Mouse (Mus musculus) C2C12 (cell line): ENCODE measurements at regions not wholly inside any gene's neighbourhood (a gene's known extent, or its start where the extent isn't known, plus 50 kb on each side); places are given as distances from the start of the nearest gene placed in this dataset.

Experiments used
- H3K27me3 ChIP-seq: one replicate; pipeline ENCODE4 v1.6.1; 2011; ENCODE audit not compliant: control insufficient read depth, insufficient read depth, insufficient read length
- H3K36me3 ChIP-seq: one replicate; pipeline ENCODE4 v1.6.1; 2011; ENCODE audit not compliant: control insufficient read depth, insufficient read depth
- H3K4me3 ChIP-seq: one replicate; pipeline ENCODE4 v1.5.1; 2011; ENCODE audit warnings: mild to moderate bottlenecking, control low read depth; ENCODE audit not compliant: poor library complexity, insufficient read depth, severe bottlenecking
- H3K79me2 ChIP-seq: one replicate; pipeline ENCODE4 v1.6.1; 2011; ENCODE audit not compliant: control insufficient read depth, insufficient read depth
- H3K79me3 ChIP-seq: one replicate; pipeline ENCODE4 v1.6.1; 2011; ENCODE audit warnings: low read depth, control low read depth
- H3ac ChIP-seq: one replicate; pipeline ENCODE3; 2011; ENCODE audit warnings: low read depth; ENCODE audit not compliant: control insufficient read depth, insufficient read length
- CEBPB ChIP-seq: IDR thresholded peaks from one replicate; pipeline ENCODE4 v1.6.1; 2011; ENCODE audit warnings: low read depth, mild to moderate bottlenecking, control low read depth, moderate library complexity
- CTCF ChIP-seq: IDR thresholded peaks from one replicate; pipeline ENCODE4 v1.5.1; 2011; ENCODE audit not compliant: control insufficient read depth, insufficient read depth, insufficient read length
- FOSL1 ChIP-seq: IDR thresholded peaks from one replicate; pipeline ENCODE4 v1.8.0; 2011; ENCODE audit warnings: mild to moderate bottlenecking, low read length; ENCODE audit not compliant: poor library complexity, insufficient read depth, severe bottlenecking
- MAX ChIP-seq: IDR thresholded peaks from one replicate; pipeline ENCODE4 v1.6.1; 2011; ENCODE audit warnings: mild to moderate bottlenecking, control low read depth
- MYOD1 ChIP-seq: IDR thresholded peaks from one replicate; pipeline ENCODE4 v1.6.1; 2011; ENCODE audit warnings: low read depth; ENCODE audit not compliant: control insufficient read depth, insufficient read length
- MYOG ChIP-seq: IDR thresholded peaks from one replicate; pipeline ENCODE4 v1.6.1; 2011; ENCODE audit not compliant: control insufficient read depth, insufficient read length; ENCODE audit errors: extremely low read depth
- USF1 ChIP-seq: IDR thresholded peaks from one replicate; pipeline ENCODE4 v1.6.1; 2011; ENCODE audit warnings: low read depth, mild to moderate bottlenecking, control low read depth, moderate library complexity

- Histone ChIP-seq H3K36me3 (no peaks in the 10 kb centered on the region), H3K4me3 (no peak overlapping the region), H3K79me3 (no peaks in the 10 kb centered on the region), H3K27me3 (no peaks in the 10 kb centered on the region), H3K79me2 (no peaks in the 10 kb centered on the region), H3ac (no peak overlapping the region)
- no peak for TF ChIP-seq MYOG
- no peak for TF ChIP-seq CEBPB
- no peak for TF ChIP-seq USF1
- no peak for TF ChIP-seq MYOD1
- TF ChIP-seq FOSL1 = no peak
- TF ChIP-seq CTCF = no peak
- TF ChIP-seq MAX = no peak
These were observed 67.9 kb downstream of the Klf5 start for GRCm38 (mm10) chr14:99366281-99366987.

- TF ChIP-seq CTCF = no peak
- no peak for TF ChIP-seq USF1
- no peaks in the 10 kb centered on the region for H3K79me2 ChIP-seq
- H3K79me3 ChIP-seq = no peaks in the 10 kb centered on the region
These were observed 68.6 kb downstream of the Klf5 start for GRCm38 (mm10) chr14:99366996-99367555.

GRCm38 (mm10) chr14:99369366-99369765 lies 70.9 kb downstream of the Klf5 start:
- H3K4me3 ChIP-seq = no peak overlapping the region
- H3K27me3 ChIP-seq = no peaks in the 10 kb centered on the region
- no peaks in the 10 kb centered on the region for H3K79me2 ChIP-seq
- H3K79me3 ChIP-seq = no peaks in the 10 kb centered on the region
- TF ChIP-seq MYOD1 (no peak), MAX (no peak), USF1 (no peak), FOSL1 (no peak), CEBPB (no peak), MYOG (no peak)
- no peaks in the 10 kb centered on the region for H3K36me3 ChIP-seq
- no peak overlapping the region for H3ac ChIP-seq

More at GRCm38 (mm10) chr14:99366996-99367555, 68.6 kb downstream of the Klf5 start:
- no peaks in the 10 kb centered on the region for H3K36me3 ChIP-seq
- H3K4me3 ChIP-seq = no peak overlapping the region
- H3K27me3 ChIP-seq = no peaks in the 10 kb centered on the region
- no peak overlapping the region for H3ac ChIP-seq

GRCm38 (mm10) chr14:99373682-99374081 lies 75.2 kb downstream of the Klf5 start:
- Histone ChIP-seq H3ac (no peak overlapping the region), H3K79me2 (no peaks in the 10 kb centered on the region), H3K27me3 (no peaks in the 10 kb centered on the region), H3K36me3 (no peaks in the 10 kb centered on the region), H3K79me3 (no peaks in the 10 kb centered on the region), H3K4me3 (no peak overlapping the region)
- TF ChIP-seq MAX (no peak), FOSL1 (peak; percentile 56), USF1 (no peak), CTCF (no peak)

GRCm38 (mm10) chr14:99375040-99375610 lies 76.6 kb downstream of the Klf5 start:
- Histone ChIP-seq H3ac (no peak overlapping the region), H3K27me3 (no peaks in the 10 kb centered on the region), H3K4me3 (no peak overlapping the region), H3K79me3 (no peaks in the 10 kb centered on the region), H3K79me2 (no peaks in the 10 kb centered on the region), H3K36me3 (no peaks in the 10 kb centered on the region)
- no peak for TF ChIP-seq USF1
- no peak for TF ChIP-seq CEBPB
- TF ChIP-seq FOSL1 = no peak
- TF ChIP-seq MYOG = no peak
- TF ChIP-seq MYOD1 = no peak
- no peak for TF ChIP-seq CTCF
- TF ChIP-seq MAX = no peak
